In genomic region chr9:106595402-106595801, GRCm38 (mm10) we compare ENCODE assay signal across 21 mouse cellular contexts. TPM values are rescaled to one million over a fixed set of nuclear protein-coding genes. Genes with fewer than 3 reads are reported as not detected.
"Had no signal": no experiment of that assay in that cellular context is flagged by ENCODE, and none has a peak within 500 bp of the region (broad histone marks: within the 10 kb centered on the region; RNA-seq: fewer than 3 reads in every experiment).

No protein-coding gene starts in this region.

RNA-seq across cellular contexts. Expression of gene Iqcf4, which starts 24.6 kb away (rescaled TPM):
- total RNA-seq: layer of hippocampus, adult 2 months; layer of hippocampus, postnatal 25 days; left cerebral cortex, adult 18-20 months; left cerebral cortex, postnatal 10 days; left cerebral cortex, postnatal 36 days; liver, adult 2 months; megakaryocyte progenitor cell, adult 5-6 weeks; megakaryocyte-erythroid progenitor cell, adult 5-6 weeks had no signal
- polyA plus RNA-seq: intestine, embryonic 16.5 days; large intestine, adult 2 months; limb, embryonic 11.5 days; liver, adult 2 months; liver, embryonic 13.5 days; liver, embryonic 16.5 days; lung, adult 2 months; lung, embryonic 16.5 days; midbrain, embryonic 11.5 days; midbrain, embryonic 15.5 days; myocyte; neural tube, embryonic 14.5 days; stomach, embryonic 14.5 days; thymus, postnatal 0 days had no signal

RNA-seq across cellular contexts. Expression of gene Iqcf6, which starts 31.0 kb away (rescaled TPM):
- total RNA-seq: layer of hippocampus, adult 2 months; layer of hippocampus, postnatal 25 days; left cerebral cortex, adult 18-20 months; left cerebral cortex, postnatal 10 days; left cerebral cortex, postnatal 36 days; liver, adult 2 months; megakaryocyte progenitor cell, adult 5-6 weeks; megakaryocyte-erythroid progenitor cell, adult 5-6 weeks had no signal
- polyA plus RNA-seq: intestine, embryonic 16.5 days; large intestine, adult 2 months; limb, embryonic 11.5 days; liver, adult 2 months; liver, embryonic 13.5 days; liver, embryonic 16.5 days; lung, adult 2 months; lung, embryonic 16.5 days; midbrain, embryonic 11.5 days; midbrain, embryonic 15.5 days; myocyte; neural tube, embryonic 14.5 days; stomach, embryonic 14.5 days; thymus, postnatal 0 days had no signal

RNA-seq across cellular contexts. Expression of gene Iqcf3, which starts 34.0 kb away (rescaled TPM):
- total RNA-seq: layer of hippocampus, adult 2 months; layer of hippocampus, postnatal 25 days; left cerebral cortex, adult 18-20 months; left cerebral cortex, postnatal 10 days; left cerebral cortex, postnatal 36 days; liver, adult 2 months; megakaryocyte progenitor cell, adult 5-6 weeks; megakaryocyte-erythroid progenitor cell, adult 5-6 weeks had no signal
- polyA plus RNA-seq: intestine, embryonic 16.5 days; large intestine, adult 2 months; limb, embryonic 11.5 days; liver, adult 2 months; liver, embryonic 13.5 days; liver, embryonic 16.5 days; lung, adult 2 months; lung, embryonic 16.5 days; midbrain, embryonic 11.5 days; midbrain, embryonic 15.5 days; myocyte; neural tube, embryonic 14.5 days; stomach, embryonic 14.5 days; thymus, postnatal 0 days had no signal
